Comparison of ENCODE assay signal across 8 mouse cellular contexts in the genomic region with DNA sequence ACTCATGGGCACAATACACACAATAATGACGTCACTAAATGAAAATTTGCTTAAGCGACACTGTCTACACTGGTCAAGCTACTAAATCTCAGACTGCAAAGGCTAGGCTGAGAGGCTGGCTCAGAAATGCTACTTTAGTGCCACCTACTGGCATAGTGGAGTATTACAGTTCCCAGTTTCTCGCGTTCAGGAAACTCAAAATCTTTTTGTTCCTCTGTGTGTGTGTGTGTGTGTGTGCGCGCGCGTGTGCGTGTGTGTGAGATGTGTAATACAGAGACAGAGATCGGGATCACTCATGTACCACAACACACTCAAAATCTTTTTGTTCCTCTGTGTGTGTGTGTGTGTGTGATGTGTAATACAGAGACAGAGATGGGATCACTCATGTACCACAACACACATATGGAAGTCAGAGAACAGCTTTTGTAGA. TPM values are rescaled to one million over a fixed set of nuclear protein-coding genes. Genes with fewer than 3 reads are reported as not detected.
DNase-seq lines count a peak whose midpoint lies in the region; TF ChIP-seq lines count a peak whose summit lies in the region.

No protein-coding gene starts in this region.

- intact Hi-C loops in heart, postnatal 36 days (cut with DNase I): loop anchor here (1.0 to 10.0 kb wide), 3 partner anchors 89 to 314 kb away; no protein-coding TSS in a partner anchor

- TF ChIP-seq RAD21 in CH12.LX (IDR thresholded peaks at IDR 0.05; ENCODE audit: low read depth, low read length): peak; percentile 87

- H3K79me2 ChIP-seq in CH12.LX (replicated peaks; ENCODE audit: control insufficient read depth, extremely low read depth, insufficient read depth, poor library complexity, severe bottlenecking): no peaks in the 10 kb centered on the region; the same call in 1 of the 2 replicates

- H3K36me3 ChIP-seq in CH12.LX (replicated peaks in 1 of 2; ENCODE audit: control insufficient read depth in 1 of 2, insufficient read depth in 1 of 2, low read length in 1 of 2): peaks cover 0 to 21% of the 10 kb centered on the region in 2 experiments

- DNase-seq in CH12.LX (ENCODE audit: extremely low read depth) (peak; percentile 82), adipocyte (ENCODE audit: low spot score) (peak; percentile 76)
- peak; percentile 75 for DNase-seq in embryo, embryonic 9.5 days (ENCODE audit: extremely low spot score)
- peak; percentile 61 for DNase-seq in heart, postnatal 36 days
- peak; percentile 48 to 60 for DNase-seq in kidney, postnatal 4 days
- peak; percentile 79 for DNase-seq in lung, postnatal 14 days
- DNase-seq in retina, postnatal 7 days (ENCODE audit: low read depth, low spot score): peak; percentile 68
- DNase-seq in gastrocnemius, postnatal 25 days: no peak

- dilution Hi-C loops in CH12.LX (cut with MboI; ENCODE audit: extremely low pct_ligation_motif_present, extremely low pct_unique_long_range_greater_than_20kb, low sequenced_read_pairs): no loop called here

- peak overlapping the region; percentile 67; the same call in 1 of the 2 replicates for H3K4me2 ChIP-seq in CH12.LX (ENCODE audit: insufficient read depth, low read depth, poor library complexity, severe bottlenecking)

- no peaks in the 10 kb centered on the region for H3K9me3 ChIP-seq in CH12.LX (replicated peaks; ENCODE audit: low read length)

- H3K9ac ChIP-seq in CH12.LX (ENCODE audit: insufficient read depth, low read depth): no peak overlapping the region

- in situ Hi-C loops in CH12.LX (cut with MboI; ENCODE audit: low pct_ligation_motif_present, low pct_unique_long_range_greater_than_20kb, low sequenced_read_pairs): loop anchor here (10.0 to 25.0 kb wide), 2 partner anchors 84 to 234 kb away; partner anchors contain the start of gene Phactr4

- peak; percentile 88 to 92 for TF ChIP-seq CTCF in CH12.LX (conservative IDR thresholded peaks at IDR 0.05 in 1 of 2, IDR thresholded peaks at IDR 0.05 in 1 of 2; ENCODE audit: low read depth in 2 of 2, low read length in 2 of 2)

- TF ChIP-seq POLR2A in CH12.LX (IDR thresholded peaks at IDR 0.05; ENCODE audit: low read depth, low read length): no peak

- no peak overlapping the region for H3K27ac ChIP-seq in CH12.LX (ENCODE audit: insufficient read depth, low read depth)

- H3K27me3 ChIP-seq in CH12.LX (replicated peaks): peaks cover 1% of the 10 kb centered on the region

- TF ChIP-seq EP300 in CH12.LX (IDR thresholded peaks at IDR 0.05; ENCODE audit: low read length): no peak

- peaks cover 6 to 51% of the 10 kb centered on the region in 2 experiments; a peak in 3 of 4 replicates for H3K4me1 ChIP-seq in CH12.LX (ENCODE audit: control insufficient read depth in 1 of 2, insufficient read depth in 2 of 2)

- H3K4me3 ChIP-seq in CH12.LX (replicated peaks in 1 of 3; ENCODE audit: low read depth in 2 of 3, low read length in 2 of 3, poor library complexity in 1 of 3): no peak overlapping the region

TF ChIP-seq in CH12.LX, 34 proteins besides CTCF, POLR2A, EP300 and RAD21:
- TF ChIP-seq JUN (IDR thresholded peaks at IDR 0.05; ENCODE audit: insufficient read depth, low read depth, low read length): peak; percentile 32
- peak; percentile 73 for TF ChIP-seq JUND (conservative IDR thresholded peaks at IDR 0.05; ENCODE audit: low read depth, low read length)
- peak; percentile 18; the same call in 1 of the 2 replicates for TF ChIP-seq MXI1 (IDR thresholded peaks at IDR 0.05; ENCODE audit: low read depth, low read length)
- no peak for TF ChIP-seq MAX (IDR thresholded peaks at IDR 0.05; ENCODE audit: low read length)
- no peak for TF ChIP-seq E2F4 (IDR thresholded peaks at IDR 0.05; ENCODE audit: insufficient replicate concordance, low read depth, low read length)
- no peak for TF ChIP-seq ZKSCAN1 (IDR thresholded peaks at IDR 0.05; ENCODE audit: borderline replicate concordance, low read depth, low read length)
- TF ChIP-seq MYC (IDR thresholded peaks at IDR 0.05; ENCODE audit: low read depth, low read length): 0 out of 2 replicates have a peak, but pooled peaks have one; percentile 19
- no peak for TF ChIP-seq CHD1 (IDR thresholded peaks at IDR 0.05; ENCODE audit: low read depth, low read length)
- no peak for TF ChIP-seq ZMIZ1 (IDR thresholded peaks at IDR 0.05; ENCODE audit: low read depth, low read length)
- peak; percentile 9; the same call in 1 of the 2 replicates for TF ChIP-seq ZC3H11A (IDR thresholded peaks at IDR 0.05; ENCODE audit: low read depth, low read length)
- no peak for TF ChIP-seq USF2 (conservative IDR thresholded peaks at IDR 0.05; ENCODE audit: low read depth, low read length)
- TF ChIP-seq CHD2 (IDR thresholded peaks at IDR 0.05; ENCODE audit: low read length): no peak
- TF ChIP-seq USF1 (IDR thresholded peaks at IDR 0.05; ENCODE audit: low read depth, low read length): no peak
- 0 out of 2 replicates have a peak, but pooled peaks have one; percentile 29 for TF ChIP-seq NELFE (IDR thresholded peaks at IDR 0.05; ENCODE audit: low read depth, low read length)
- TF ChIP-seq ELF1 (IDR thresholded peaks at IDR 0.05; ENCODE audit: low read depth, low read length): no peak
- TF ChIP-seq IRF4 (IDR thresholded peaks at IDR 0.05; ENCODE audit: low read depth, low read length): peak; percentile 54; the same call in 1 of the 2 replicates
- TF ChIP-seq SIN3A (IDR thresholded peaks at IDR 0.05; ENCODE audit: low read length): no peak
- TF ChIP-seq POLR2AphosphoS2 (IDR thresholded peaks at IDR 0.05; ENCODE audit: low read depth, low read length): no peak
- TF ChIP-seq TBP (conservative IDR thresholded peaks at IDR 0.05; ENCODE audit: low read depth, low read length): no peak
- no peak for TF ChIP-seq BHLHE40 (IDR thresholded peaks at IDR 0.05; ENCODE audit: low read depth, low read length)
- TF ChIP-seq MEF2A (IDR thresholded peaks at IDR 0.05; ENCODE audit: borderline replicate concordance, low read depth, low read length): no peak
- TF ChIP-seq MAFK (IDR thresholded peaks at IDR 0.05; ENCODE audit: insufficient replicate concordance, low read length): no peak
- TF ChIP-seq PAX5 (IDR thresholded peaks at IDR 0.05; ENCODE audit: low read length): no peak
- no peak for TF ChIP-seq RCOR1 (conservative IDR thresholded peaks at IDR 0.05; ENCODE audit: low read depth, low read length)
- TF ChIP-seq GABPA (IDR thresholded peaks at IDR 0.05; ENCODE audit: insufficient replicate concordance, low read depth, low read length): no peak
- TF ChIP-seq TCF12 (IDR thresholded peaks at IDR 0.05; ENCODE audit: low read depth, low read length): no peak
- 0 out of 2 replicates have a peak, but pooled peaks have one; percentile 42 for TF ChIP-seq NRF1 (IDR thresholded peaks at IDR 0.05; ENCODE audit: low read depth, low read length)
- TF ChIP-seq UBTF (IDR thresholded peaks at IDR 0.05; ENCODE audit: low read depth, low read length): no peak
- no peak for TF ChIP-seq KAT2A (IDR thresholded peaks at IDR 0.05; ENCODE audit: insufficient replicate concordance, low read length)
- no peak for TF ChIP-seq ZNF384 (IDR thresholded peaks at IDR 0.05; ENCODE audit: low read depth, low read length)
- TF ChIP-seq MAZ (IDR thresholded peaks at IDR 0.05; ENCODE audit: low read depth, low read length): no peak
- no peak for TF ChIP-seq HCFC1 (IDR thresholded peaks at IDR 0.05; ENCODE audit: low read depth, low read length)
- no peak for TF ChIP-seq ETS1 (conservative IDR thresholded peaks at IDR 0.05; ENCODE audit: low read depth, low read length)
- peak; percentile 76 for TF ChIP-seq SMC3 (IDR thresholded peaks at IDR 0.05; ENCODE audit: low read depth, low read length)

RNA-seq across cellular contexts. Expression of gene Ythdf2, which starts 33.5 kb away (rescaled TPM):
- total RNA-seq in CH12.LX (2012; rRNA removed) (51.6 and 63.8 TPM in 2 replicates), CH12.LX (2014; rRNA removed) (53.3 and 56.5 TPM in 2 replicates)
- polyA plus RNA-seq in CH12.LX (2012; ENCODE audit: insufficient read length, low read depth): 78.3 and 79.4 TPM in 2 replicates
- total RNA-seq in heart, postnatal 36 days (2021): 10 to 100 TPM; 27.6 to 30.5 TPM
- total RNA-seq in gastrocnemius, postnatal 25 days (2021): 10 to 100 TPM; 22.6 to 24.2 TPM

RNA-seq across cellular contexts. Expression of gene Oprd1, which starts 34.4 kb away (rescaled TPM):
- total RNA-seq in CH12.LX (2012; rRNA removed) (not detected in 2 replicates), CH12.LX (2014; rRNA removed) (not detected in 2 replicates)
- not detected in 2 replicates for polyA plus RNA-seq in CH12.LX (2012; ENCODE audit: insufficient read length, low read depth)
- under 1 TPM; 0.27 to 0.44 TPM for total RNA-seq in heart, postnatal 36 days (2021)
- not detected for total RNA-seq in gastrocnemius, postnatal 25 days (2021)
